Mouse (Mus musculus) kidney, embryonic 15.5 days (tissue): ENCODE measurements around the gene Tedc1. TPM values are rescaled to one million over a fixed set of nuclear protein-coding genes. Genes with fewer than 3 reads are reported as not detected.
"Not testable (repeated sequence)": the region's sequence is repeated elsewhere in the genome, so short reads cannot be mapped to it uniquely, and the experiment has no call there.

Experiments
- ATAC-seq: fragments of 200-750 bp; cut with Nextera tagmentation; replicated peaks from 2 replicates; pipeline ENCODE4 v1.8.0; 2017; ENCODE audit warnings: moderate TSS enrichment; ENCODE audit not compliant: low FRiP score
- H3K27ac ChIP-seq: fragments of 300-500 bp; sonication (generic); 2 replicates; pipeline ENCODE4 v1.5.1; 2015; ENCODE audit warnings: mild to moderate bottlenecking, inconsistent platforms
- H3K27me3 ChIP-seq: fragments of 300-500 bp; sonication (generic); 2 replicates; pipeline ENCODE4 v1.6.1; 2015; ENCODE audit warnings: inconsistent platforms
- H3K36me3 ChIP-seq: fragments of 300-500 bp; sonication (generic); 2 replicates; pipeline ENCODE4 v1.6.1; 2015; ENCODE audit warnings: inconsistent platforms
- H3K4me1 ChIP-seq: fragments of 300-500 bp; sonication (generic); 2 replicates; pipeline ENCODE4 v1.6.1; 2015; ENCODE audit warnings: inconsistent platforms
- H3K4me2 ChIP-seq: fragments of 300-500 bp; sonication (generic); 2 replicates; pipeline ENCODE4 v1.6.1; 2015; ENCODE audit warnings: moderate library complexity, mild to moderate bottlenecking, inconsistent platforms
- H3K4me3 ChIP-seq: fragments of 300-500 bp; sonication (generic); replicated peaks from 2 replicates; pipeline ENCODE4 v1.5.1; 2015; ENCODE audit warnings: mild to moderate bottlenecking, inconsistent platforms
- H3K9ac ChIP-seq: fragments of 300-500 bp; sonication (generic); 2 replicates; pipeline ENCODE4 v1.6.1; 2015; ENCODE audit warnings: mild to moderate bottlenecking, inconsistent platforms
- H3K9me3 ChIP-seq: fragments of 300-500 bp; sonication (generic); replicated peaks from 2 replicates; pipeline ENCODE4 v1.6.1; 2016; ENCODE audit warnings: inconsistent platforms
- WGBS: fragments of 180-500 bp; shearing (Covaris S2); methylation state at CpG from one replicate; pipeline ENCODE4 v1.1.7; 2015; ENCODE audit warnings: mixed read lengths; 5-methylcytosine and 5-hydroxymethylcytosine counted together
- polyA plus RNA-seq: library from polyadenylated mRNA; unstranded; fragments of >200 nt; fragmentation: Nextera tagmentation; extraction: Ambion mirVana; gene quantifications from 2 replicates; pipeline ENCODE4 v1.2.1, GENCODE M21; 2015

The Tedc1 gene
- polyA plus RNA-seq, 1 experiment from 2014 or later = 40.2 TPM

- WGBS = 91% methylated on average over 51 of the region's 51 CpGs
- Histone ChIP-seq H3K27ac (no peak overlapping the region), H3K4me1 (peaks cover 32% of the 10 kb centered on the region), H3K4me2 (peak overlapping the region; percentile 90), H3K9me3 (no peaks in the 10 kb centered on the region), H3K36me3 (0 out of 2 replicates have a peak, but pooled peaks cover 6% of the 10 kb centered on the region), H3K4me3 (peak overlapping the region; percentile 56; the same call in 1 of the 2 replicates), H3K9ac (no peak overlapping the region), H3K27me3 (peaks cover 29% of the 10 kb centered on the region)
- no peak; the same call in 1 of the 2 replicates for ATAC-seq
Measured at GRCm38 (mm10) chr12:113188349-113189055, 32.3 kb downstream of the Tedc1 start.

GRCm38 (mm10) chr12:113193423-113193822 lies 37.2 kb downstream of the Tedc1 start:
- H3K27me3 ChIP-seq = no peaks in the 10 kb centered on the region
- H3K36me3 ChIP-seq = 0 out of 2 replicates have a peak, but pooled peaks cover 3% of the 10 kb centered on the region
- H3K9me3 ChIP-seq = no peaks in the 10 kb centered on the region
- H3K4me3 ChIP-seq = no peak overlapping the region
- no peak overlapping the region for H3K4me2 ChIP-seq
- WGBS = 53% methylated on average over 2 of the region's 2 CpGs
- no peak overlapping the region for H3K9ac ChIP-seq
- ATAC-seq = no peak
- no peaks in the 10 kb centered on the region; the same call in 1 of the 2 replicates for H3K4me1 ChIP-seq
- no peak overlapping the region for H3K27ac ChIP-seq

- WGBS = 100% methylated on average over 3 of the region's 6 CpGs
- not testable (repeated sequence) for H3K27me3 ChIP-seq, H3K4me3 ChIP-seq, H3K9ac ChIP-seq, H3K27ac ChIP-seq, ATAC-seq, H3K9me3 ChIP-seq, H3K4me2 ChIP-seq, H3K4me1 ChIP-seq, H3K36me3 ChIP-seq
Measured at GRCm38 (mm10) chr12:113199132-113199531, 42.9 kb downstream of the Tedc1 start.

GRCm38 (mm10) chr12:113201301-113201700 lies 45.1 kb downstream of the Tedc1 start:
- H3K4me2 ChIP-seq = no peak overlapping the region
- WGBS = 88% methylated on average over 4 of the region's 4 CpGs
- no peaks in the 10 kb centered on the region for H3K36me3 ChIP-seq
- no peak overlapping the region for H3K9ac ChIP-seq
- no peaks in the 10 kb centered on the region for H3K27me3 ChIP-seq
- no peak overlapping the region for H3K4me3 ChIP-seq
- H3K9me3 ChIP-seq = no peaks in the 10 kb centered on the region
- H3K4me1 ChIP-seq = no peaks in the 10 kb centered on the region
- H3K27ac ChIP-seq = no peak overlapping the region
- ATAC-seq = no peak

- H3K36me3 ChIP-seq = no peaks in the 10 kb centered on the region
- no peaks in the 10 kb centered on the region for H3K9me3 ChIP-seq
- no peak overlapping the region for H3K9ac ChIP-seq
- no peak overlapping the region for H3K4me3 ChIP-seq
- H3K27me3 ChIP-seq = no peaks in the 10 kb centered on the region
- H3K4me1 ChIP-seq = no peaks in the 10 kb centered on the region
- H3K27ac ChIP-seq = no peak overlapping the region
- no peak overlapping the region for H3K4me2 ChIP-seq
- no peak for ATAC-seq
Measured at GRCm38 (mm10) chr12:113202008-113202407, 45.8 kb downstream of the Tedc1 start.

GRCm38 (mm10) chr12:113203522-113203921 lies 47.3 kb downstream of the Tedc1 start:
- no peaks in the 10 kb centered on the region for H3K9me3 ChIP-seq
- no peak overlapping the region for H3K9ac ChIP-seq
- H3K36me3 ChIP-seq = no peaks in the 10 kb centered on the region
- H3K4me2 ChIP-seq = no peak overlapping the region
- 83% methylated on average over 7 of the region's 7 CpGs for WGBS
- H3K27ac ChIP-seq = no peak overlapping the region
- no peaks in the 10 kb centered on the region for H3K27me3 ChIP-seq
- no peaks in the 10 kb centered on the region for H3K4me1 ChIP-seq
- no peak overlapping the region for H3K4me3 ChIP-seq
- ATAC-seq = no peak

- H3K4me1 ChIP-seq = no peaks in the 10 kb centered on the region
- H3K36me3 ChIP-seq = no peaks in the 10 kb centered on the region
- no peaks in the 10 kb centered on the region for H3K9me3 ChIP-seq
- no peak overlapping the region for H3K4me2 ChIP-seq
- no peak overlapping the region for H3K9ac ChIP-seq
- no peak overlapping the region for H3K4me3 ChIP-seq
- no peak for ATAC-seq
- H3K27me3 ChIP-seq = no peaks in the 10 kb centered on the region
- H3K27ac ChIP-seq = no peak overlapping the region
- WGBS = 87% methylated on average over 7 of the region's 7 CpGs
Measured at GRCm38 (mm10) chr12:113205251-113205942, 49.2 kb downstream of the Tedc1 start.

- Histone ChIP-seq H3K4me3 (no peak overlapping the region), H3K27ac (no peak overlapping the region), H3K4me1 (no peaks in the 10 kb centered on the region), H3K27me3 (no peaks in the 10 kb centered on the region), H3K9ac (no peak overlapping the region), H3K9me3 (no peaks in the 10 kb centered on the region), H3K36me3 (no peaks in the 10 kb centered on the region), H3K4me2 (no peak overlapping the region)
- ATAC-seq = no peak
- 76% methylated on average over 6 of the region's 6 CpGs for WGBS
Measured at GRCm38 (mm10) chr12:113207737-113208136, 51.5 kb downstream of the Tedc1 start.

- H3K4me3 ChIP-seq = no peak overlapping the region
- no peak overlapping the region for H3K9ac ChIP-seq
- no peak overlapping the region for H3K4me2 ChIP-seq
- 86% methylated on average over 17 of the region's 17 CpGs for WGBS
- ATAC-seq = no peak
- H3K9me3 ChIP-seq = no peaks in the 10 kb centered on the region
- no peaks in the 10 kb centered on the region for H3K4me1 ChIP-seq
- no peaks in the 10 kb centered on the region for H3K27me3 ChIP-seq
- no peaks in the 10 kb centered on the region for H3K36me3 ChIP-seq
- no peak overlapping the region for H3K27ac ChIP-seq
Measured at GRCm38 (mm10) chr12:113210586-113211378, 54.6 kb downstream of the Tedc1 start.

GRCm38 (mm10) chr12:113211772-113212171 lies 55.6 kb downstream of the Tedc1 start:
- no peak overlapping the region for H3K4me3 ChIP-seq
- 85% methylated on average over 5 of the region's 5 CpGs for WGBS

GRCm38 (mm10) chr12:113212326-113212924 lies 56.2 kb downstream of the Tedc1 start:
- Histone ChIP-seq H3K27ac (no peak overlapping the region), H3K9ac (no peak overlapping the region), H3K4me3 (no peak overlapping the region), H3K4me2 (no peak overlapping the region), H3K36me3 (no peaks in the 10 kb centered on the region), H3K9me3 (no peaks in the 10 kb centered on the region), H3K4me1 (no peaks in the 10 kb centered on the region), H3K27me3 (no peaks in the 10 kb centered on the region)
- no peak for ATAC-seq
- WGBS = 91% methylated on average over 10 of the region's 10 CpGs

More at GRCm38 (mm10) chr12:113211772-113212171, 55.6 kb downstream of the Tedc1 start:
- Histone ChIP-seq H3K27ac (no peak overlapping the region), H3K9me3 (no peaks in the 10 kb centered on the region), H3K4me2 (no peak overlapping the region), H3K27me3 (no peaks in the 10 kb centered on the region), H3K36me3 (no peaks in the 10 kb centered on the region), H3K4me1 (no peaks in the 10 kb centered on the region), H3K9ac (no peak overlapping the region)
- no peak for ATAC-seq
